Mouse (Mus musculus) forebrain, embryonic 13.5 days (tissue): Measurements from ENCODE around the gene 4933417A18Rik. TPM values are rescaled to one million over a fixed set of nuclear protein-coding genes. Genes with fewer than 3 reads are reported as not detected.
"Not testable (repeated sequence)": the region's sequence is repeated elsewhere in the genome, so short reads cannot be mapped to it uniquely, and the experiment has no call there.

Experiments
- ATAC-seq: fragments of 200-750 bp; cut with Nextera tagmentation; 2 replicates; pipeline ENCODE4 v1.8.0; 2017
- H3K27ac ChIP-seq: fragments of 300-500 bp; sonication (generic); 2 replicates; pipeline ENCODE4 v1.5.1; 2015; ENCODE audit warnings: inconsistent platforms, mild to moderate bottlenecking, moderate library complexity
- H3K27me3 ChIP-seq: fragments of 300-500 bp; sonication (generic); 2 replicates; pipeline ENCODE4 v1.6.1; 2015; ENCODE audit warnings: mild to moderate bottlenecking, inconsistent platforms
- H3K36me3 ChIP-seq: fragments of 300-500 bp; sonication (generic); 2 replicates; pipeline ENCODE4 v1.6.1; 2015; ENCODE audit warnings: mild to moderate bottlenecking, inconsistent platforms; ENCODE audit not compliant: poor library complexity, severe bottlenecking
- H3K4me1 ChIP-seq: fragments of 300-500 bp; sonication (generic); 2 replicates; pipeline ENCODE4 v1.6.1; 2015; ENCODE audit warnings: inconsistent platforms
- H3K4me2 ChIP-seq: fragments of 300-500 bp; sonication (generic); 2 replicates; pipeline ENCODE4 v1.6.1; 2015; ENCODE audit warnings: inconsistent platforms, mild to moderate bottlenecking, moderate library complexity
- H3K4me3 ChIP-seq: fragments of 300-500 bp; sonication (generic); 2 replicates; pipeline ENCODE4 v1.5.1; 2015; ENCODE audit warnings: mild to moderate bottlenecking, inconsistent platforms
- H3K9ac ChIP-seq: fragments of 300-500 bp; sonication (generic); 2 replicates; pipeline ENCODE4 v1.6.1; 2015; ENCODE audit warnings: mild to moderate bottlenecking, inconsistent platforms
- H3K9me3 ChIP-seq: fragments of 300-500 bp; sonication (generic); replicated peaks from 2 replicates; pipeline ENCODE4 v1.6.1; 2016; ENCODE audit warnings: inconsistent platforms
- WGBS: fragments of 180-500 bp; shearing (Covaris S2); methylation state at CpG from one replicate; pipeline ENCODE4 v1.1.7; 2015; 5-methylcytosine and 5-hydroxymethylcytosine counted together
- polyA plus RNA-seq: library from polyadenylated mRNA; unstranded; fragments of >200 nt; fragmentation: Nextera tagmentation; extraction: Ambion mirVana; gene quantifications from 2 replicates; pipeline ENCODE4 v1.2.1, GENCODE M21; 2015

The 4933417A18Rik gene
- polyA plus RNA-seq, result not detected in 2 replicates

DNA sequence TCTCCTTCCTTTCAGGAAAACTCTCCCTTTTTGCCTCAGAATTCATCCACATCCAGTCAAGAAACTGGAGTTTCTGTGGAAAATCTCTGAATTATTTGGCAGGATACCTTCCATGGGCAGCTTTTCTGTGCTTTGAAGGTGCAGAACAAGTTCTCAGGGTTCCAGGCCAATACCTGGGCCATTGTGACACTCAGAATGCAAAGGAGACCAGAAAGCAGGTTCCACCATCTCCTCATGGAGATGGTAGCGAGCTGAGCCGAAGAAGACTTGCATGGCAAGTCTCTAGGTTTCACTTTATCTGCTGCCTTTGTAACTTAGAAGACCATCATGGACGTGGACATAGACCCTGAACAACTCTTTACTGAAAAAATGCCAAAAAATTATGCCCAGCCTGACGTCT lies at the start of gene 4933417A18Rik, which contains the start of gene Fam217a:
Gene 4933417A18Rik, plus strand, starts transcription at position 200 of the 400 bp plus-strand sequence.
Gene Fam217a, minus strand, starts transcription at position 101 of the 400 bp plus-strand sequence.
- Histone ChIP-seq H3K9ac (no peak within 1 kb of the TSS), H3K4me2 (no peak within 1 kb of the TSS), H3K27me3 (no peaks in the 10 kb centered on the region), H3K9me3 (no peaks in the 10 kb centered on the region), H3K36me3 (no peaks in the 10 kb centered on the region), H3K27ac (no peak within 1 kb of the TSS), H3K4me3 (no peak within 1 kb of the TSS), H3K4me1 (no peaks in the 10 kb centered on the region)
- ATAC-seq, result no peak
- WGBS, result 84% methylated on average over 4 of the region's 4 CpGs

DNA sequence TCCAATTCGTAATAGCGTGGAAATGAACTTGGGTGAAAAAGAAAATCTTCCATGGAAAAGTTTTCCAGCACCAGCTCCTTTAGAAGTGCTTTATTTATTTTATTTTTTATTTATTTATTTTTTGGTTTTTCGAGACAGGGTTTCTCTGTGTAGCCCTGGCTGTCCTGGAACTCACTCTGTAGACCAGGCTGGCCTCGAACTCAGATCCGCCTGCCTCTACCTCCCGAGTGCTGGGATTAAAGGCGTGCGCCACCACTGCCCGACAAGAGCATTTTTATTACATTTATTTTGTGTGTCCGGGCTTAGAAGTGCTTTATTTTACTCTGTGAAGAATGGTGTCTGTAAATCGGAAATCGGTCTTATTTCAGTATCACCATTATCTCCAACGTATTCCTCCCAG lies 49.5 kb upstream of the 4933417A18Rik start:
- not testable (repeated sequence) for H3K9me3 ChIP-seq, H3K27me3 ChIP-seq, ATAC-seq, H3K36me3 ChIP-seq
- Histone ChIP-seq H3K4me3 (peak overlapping the region; percentile 85), H3K4me1 (peaks cover 22% of the 10 kb centered on the region), H3K9ac (peak overlapping the region; percentile 94; the same call in 1 of the 2 replicates), H3K27ac (peak overlapping the region; percentile 96), H3K4me2 (peak overlapping the region; percentile 66)
- WGBS, result 20% methylated on average over 13 of the region's 13 CpGs

DNA sequence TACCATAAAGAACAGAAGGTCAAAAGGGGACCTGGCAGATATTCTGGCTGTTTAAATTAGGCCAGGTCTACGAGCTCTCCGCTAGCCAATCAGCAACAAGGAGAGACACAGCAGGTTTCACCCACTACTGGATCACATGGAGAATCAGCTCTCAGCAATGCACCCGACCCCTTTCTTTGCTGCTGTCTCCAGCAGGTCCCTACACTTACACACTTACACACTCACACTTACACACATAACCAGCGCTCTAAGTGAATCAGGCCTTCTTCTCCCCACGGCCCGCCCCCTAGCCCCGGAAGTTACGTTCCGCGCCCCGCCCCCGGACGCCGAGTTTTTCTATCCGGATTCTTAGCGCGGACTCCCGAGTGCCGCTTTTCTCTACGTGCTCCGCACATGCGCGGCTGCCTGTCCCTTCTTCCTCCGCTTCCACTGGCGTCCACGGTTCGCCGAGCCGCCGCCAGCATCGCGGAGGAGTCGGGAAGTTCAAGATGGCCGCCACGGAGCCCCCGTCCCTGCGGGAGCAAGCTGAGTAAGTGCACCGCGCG lies 49.0 kb upstream of the 4933417A18Rik start, which contains the start of gene Prpf4b:
Gene Prpf4b, plus strand, starts transcription at position 137 of the 545 bp plus-strand sequence.
- peak; percentile 87 for ATAC-seq
- Histone ChIP-seq H3K27ac (peak within 1 kb of the TSS; percentile 96), H3K9me3 (no peaks in the 10 kb centered on the region), H3K4me2 (peak within 1 kb of the TSS; percentile 66), H3K27me3 (no peaks in the 10 kb centered on the region), H3K36me3 (no peaks in the 10 kb centered on the region), H3K4me1 (peaks cover 22% of the 10 kb centered on the region), H3K9ac (peak within 1 kb of the TSS; percentile 94), H3K4me3 (peak within 1 kb of the TSS; percentile 85)
- WGBS, result under 1% methylated on average over 39 of the region's 40 CpGs

DNA sequence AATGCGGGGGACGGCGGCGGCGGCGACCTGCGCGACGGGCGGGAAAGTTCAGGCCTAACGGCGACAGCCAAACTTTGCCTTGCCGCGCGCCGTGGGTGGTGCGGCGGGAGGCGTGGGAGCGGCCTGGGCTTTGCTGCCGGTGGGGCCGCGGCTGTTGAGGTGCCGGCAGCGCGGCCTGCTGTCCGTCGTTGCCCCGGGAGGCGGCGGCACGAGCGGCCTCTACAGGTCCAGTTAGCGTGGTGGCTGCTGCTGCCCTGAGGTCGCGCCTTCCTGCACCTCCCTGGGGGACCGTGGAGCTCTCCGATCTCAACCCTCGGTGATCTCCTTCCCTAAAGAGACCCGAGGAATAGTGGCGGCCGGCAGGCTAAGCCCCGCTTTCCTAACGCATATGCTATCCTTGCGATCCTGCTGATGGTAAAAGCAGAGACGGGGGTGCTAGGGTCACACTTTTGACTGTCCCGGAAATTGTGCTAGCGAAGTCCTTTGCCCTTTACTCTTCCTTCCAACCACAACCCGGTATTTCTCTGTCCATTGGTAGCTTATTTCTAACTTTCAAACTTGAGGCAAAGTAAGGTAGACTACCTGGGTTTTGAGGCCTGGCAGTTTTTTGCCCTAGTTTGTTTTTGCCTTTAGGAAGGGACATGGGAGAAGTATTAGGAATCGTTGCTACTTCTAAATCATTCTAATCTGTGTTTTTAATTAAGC lies 48.3 kb upstream of the 4933417A18Rik start:
- no peaks in the 10 kb centered on the region for H3K9me3 ChIP-seq
- peak; percentile 30 for ATAC-seq
- WGBS, result under 1% methylated on average over 45 of the region's 50 CpGs

DNA sequence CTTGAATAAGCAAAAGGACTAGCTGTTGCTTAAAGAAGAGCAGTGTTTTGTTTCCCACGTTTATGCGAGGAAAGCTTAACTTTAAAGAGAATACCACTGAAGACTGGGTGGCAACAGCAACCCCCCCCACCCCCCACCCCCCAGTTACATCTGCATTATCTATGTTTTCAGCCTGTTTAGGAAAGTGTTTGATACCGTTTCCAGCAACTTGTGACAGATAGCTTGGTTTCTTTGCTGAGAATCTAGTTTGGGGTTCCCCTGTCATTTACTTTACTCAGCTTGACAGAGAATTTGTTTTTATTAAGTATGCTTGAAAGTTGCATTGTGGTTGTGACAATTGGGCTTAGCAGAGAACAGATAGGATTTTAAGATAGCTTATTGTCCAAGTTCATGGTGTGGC lies 47.7 kb upstream of the 4933417A18Rik start:
- Histone ChIP-seq H3K27me3 (no peaks in the 10 kb centered on the region), H3K9me3 (no peaks in the 10 kb centered on the region), H3K4me3 (peak overlapping the region; percentile 85), H3K36me3 (0 out of 2 replicates have a peak, but pooled peaks cover 3% of the 10 kb centered on the region), H3K4me2 (peak overlapping the region; percentile 66), H3K9ac (peak overlapping the region; percentile 94), H3K27ac (no peak overlapping the region), H3K4me1 (peaks cover 22% of the 10 kb centered on the region)
- 9% methylated on average over 3 of the region's 3 CpGs for WGBS
- no peak for ATAC-seq

More for the DNA sequence above, 48.3 kb upstream of the 4933417A18Rik start:
- Histone ChIP-seq H3K9ac (peak overlapping the region; percentile 94), H3K4me1 (peaks cover 22% of the 10 kb centered on the region), H3K36me3 (no peaks in the 10 kb centered on the region), H3K27me3 (no peaks in the 10 kb centered on the region), H3K4me2 (peak overlapping the region; percentile 66), H3K4me3 (peak overlapping the region; percentile 85), H3K27ac (peak overlapping the region; percentile 96)

DNA sequence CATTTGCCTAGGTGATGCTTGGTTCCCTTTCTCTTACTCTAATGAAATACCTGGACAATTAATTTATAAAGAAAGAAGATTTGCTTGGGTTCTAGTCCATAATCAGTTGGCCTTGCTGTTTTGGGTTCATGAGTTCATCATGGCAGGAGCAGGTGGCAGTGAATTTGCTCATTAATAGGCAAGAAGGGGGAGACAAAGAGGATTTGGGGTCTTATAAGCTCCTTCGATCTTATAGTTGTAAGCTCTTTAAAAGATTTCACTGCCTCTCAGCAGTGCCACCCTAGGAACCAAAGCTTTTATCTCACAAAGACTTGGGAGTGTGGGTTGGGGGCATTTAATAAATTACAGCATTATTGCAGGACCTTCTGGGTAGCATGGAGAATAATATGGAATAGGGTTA lies 31.3 kb upstream of the 4933417A18Rik start:
- H3K36me3 ChIP-seq, result peaks cover 91% of the 10 kb centered on the region
- H3K9ac ChIP-seq, result no peak overlapping the region
- no peak overlapping the region for H3K4me2 ChIP-seq
- no peaks in the 10 kb centered on the region for H3K27me3 ChIP-seq
- H3K27ac ChIP-seq, result no peak overlapping the region
- no peaks in the 10 kb centered on the region for H3K4me1 ChIP-seq
- WGBS, result 58% methylated on average over 1 of the region's 1 CpGs
- no peak for ATAC-seq
- H3K4me3 ChIP-seq, result no peak overlapping the region
- no peaks in the 10 kb centered on the region for H3K9me3 ChIP-seq

DNA sequence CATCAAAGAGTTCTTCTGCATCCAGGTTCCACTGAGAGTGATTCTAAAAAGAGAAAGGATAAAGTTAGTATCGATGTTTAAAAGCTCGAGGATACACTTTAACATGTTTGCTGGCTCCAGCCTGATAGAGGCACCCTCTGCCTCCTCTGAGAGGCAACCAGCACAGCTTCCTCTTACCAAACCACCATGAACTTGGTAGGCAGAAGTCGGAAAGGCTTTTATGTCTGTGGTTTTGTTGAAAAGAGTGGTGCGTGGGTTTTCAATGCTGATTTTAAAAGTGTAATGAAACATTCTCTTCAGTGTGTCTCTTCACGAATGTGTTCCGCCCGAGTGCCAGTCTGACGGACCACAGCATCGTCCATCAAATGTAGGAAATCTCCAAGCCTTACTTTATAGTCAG lies 9.6 kb upstream of the 4933417A18Rik start:
- H3K9ac ChIP-seq, result no peak overlapping the region
- 0 out of 2 replicates have a peak, but pooled peaks cover 4% of the 10 kb centered on the region for H3K4me1 ChIP-seq
- 87% methylated on average over 9 of the region's 9 CpGs for WGBS
- ATAC-seq, result no peak
- no peaks in the 10 kb centered on the region for H3K27me3 ChIP-seq
- H3K9me3 ChIP-seq, result no peaks in the 10 kb centered on the region
- no peak overlapping the region for H3K4me2 ChIP-seq
- H3K36me3 ChIP-seq, result no peaks in the 10 kb centered on the region
- H3K4me3 ChIP-seq, result no peak overlapping the region
- H3K27ac ChIP-seq, result no peak overlapping the region

DNA sequence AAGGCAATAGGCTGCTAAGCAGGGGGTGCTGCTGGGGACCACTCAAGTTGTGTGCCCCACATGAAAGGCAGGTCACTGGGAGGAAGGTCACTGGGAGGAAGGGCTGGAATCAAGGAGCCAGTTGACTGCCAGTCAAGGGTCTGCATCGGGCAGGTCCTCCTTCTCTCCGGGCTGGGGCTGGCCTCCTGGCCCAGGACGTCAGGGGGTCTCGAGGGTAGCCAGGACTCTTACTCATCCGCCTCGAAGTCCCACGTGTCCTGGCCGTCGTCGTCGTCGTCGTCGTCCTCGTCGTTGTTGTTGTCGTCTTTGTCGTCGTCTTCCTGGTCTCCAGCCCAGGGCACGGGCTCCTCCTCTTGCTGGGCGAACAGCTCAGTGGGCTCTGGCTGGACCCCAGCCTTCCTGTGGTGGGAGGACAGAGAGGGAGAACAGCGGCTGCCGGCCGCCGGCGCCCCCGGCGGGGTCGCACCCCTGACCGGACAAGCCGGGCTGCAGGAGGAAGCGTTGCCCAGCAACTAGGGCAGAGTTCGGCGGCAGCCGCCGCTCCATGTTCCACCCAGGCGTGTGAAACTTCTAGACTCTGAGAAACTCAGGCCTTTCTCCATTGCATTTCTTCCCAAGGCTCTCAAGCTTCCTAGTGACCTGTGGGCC lies 7.6 kb upstream of the 4933417A18Rik start:
- ATAC-seq, result peak; percentile 30; the same call in 1 of the 2 replicates
- no peaks in the 10 kb centered on the region for H3K36me3 ChIP-seq
- no peak overlapping the region for H3K9ac ChIP-seq
- H3K4me2 ChIP-seq, result peak overlapping the region; percentile 48
- 41% methylated on average over 37 of the region's 37 CpGs for WGBS
- H3K27me3 ChIP-seq, result no peaks in the 10 kb centered on the region
- H3K4me3 ChIP-seq, result peak overlapping the region; percentile 16; the same call in 1 of the 2 replicates
- H3K4me1 ChIP-seq, result 0 out of 2 replicates have a peak, but pooled peaks cover 4% of the 10 kb centered on the region
- H3K27ac ChIP-seq, result no peak overlapping the region
- no peaks in the 10 kb centered on the region for H3K9me3 ChIP-seq

DNA sequence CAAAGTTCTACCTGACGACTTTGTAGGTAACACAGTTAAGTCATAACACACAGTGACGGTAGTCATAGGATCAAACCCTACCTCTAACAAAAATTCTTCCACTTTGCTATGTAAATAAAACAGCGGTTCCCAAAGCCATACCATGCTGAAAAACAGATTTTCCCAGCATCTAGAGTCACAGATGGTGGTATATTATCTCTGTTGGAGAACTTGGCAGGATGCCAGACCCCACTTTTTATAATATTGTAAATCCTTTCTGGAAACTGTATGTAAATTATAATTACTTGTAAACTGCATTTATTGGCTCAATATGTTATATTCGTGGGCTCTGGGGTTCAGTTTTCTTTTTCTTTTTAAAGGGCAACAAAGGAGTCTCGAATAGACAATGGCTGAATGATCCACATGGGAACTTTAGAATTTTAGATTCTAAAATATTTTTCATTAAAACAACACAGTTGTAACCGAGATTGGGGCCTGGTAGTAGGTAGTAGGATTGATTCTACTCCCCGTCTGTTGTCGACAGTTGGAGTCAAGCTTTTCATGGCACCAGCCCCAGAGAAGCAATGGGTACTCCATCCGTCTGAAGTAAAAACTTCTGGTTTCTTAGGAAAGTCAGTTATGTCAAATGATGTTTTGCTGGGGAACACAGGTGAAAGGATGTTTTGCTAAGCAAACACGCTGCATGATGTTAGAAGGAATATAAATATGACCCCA lies 10.9 kb downstream of the 4933417A18Rik start:
- Histone ChIP-seq H3K4me1 (no peaks in the 10 kb centered on the region), H3K27me3 (no peaks in the 10 kb centered on the region), H3K4me3 (no peak overlapping the region), H3K4me2 (no peak overlapping the region), H3K36me3 (no peaks in the 10 kb centered on the region), H3K27ac (no peak overlapping the region), H3K9me3 (no peaks in the 10 kb centered on the region), H3K9ac (no peak overlapping the region)
- WGBS, result 73% methylated on average over 10 of the region's 10 CpGs
- ATAC-seq, result peak; percentile 68; the same call in 1 of the 2 replicates

DNA sequence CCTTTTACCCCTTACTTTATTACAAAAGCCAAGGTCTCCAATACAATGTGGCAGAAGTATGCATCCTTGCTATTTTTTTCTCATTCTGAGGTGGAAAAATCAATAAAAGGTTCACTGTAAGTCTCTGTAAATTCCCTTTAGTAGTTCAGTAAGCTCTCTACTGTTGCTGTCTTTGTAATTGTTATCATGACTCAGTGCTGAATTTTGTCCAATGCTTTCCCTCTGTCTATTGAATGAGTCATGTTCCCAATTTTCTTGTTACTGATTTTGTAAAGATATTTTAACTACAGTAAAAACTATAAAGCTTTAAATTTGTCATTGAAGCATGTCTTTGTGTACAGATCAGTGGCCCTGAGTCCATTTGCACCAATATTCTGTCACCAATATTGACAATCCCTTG lies 18.2 kb downstream of the 4933417A18Rik start:
- Histone ChIP-seq H3K27me3 (no peaks in the 10 kb centered on the region), H3K9ac (no peak overlapping the region), H3K4me3 (no peak overlapping the region), H3K4me1 (no peaks in the 10 kb centered on the region), H3K27ac (no peak overlapping the region), H3K36me3 (no peaks in the 10 kb centered on the region), H3K4me2 (no peak overlapping the region), H3K9me3 (no peaks in the 10 kb centered on the region)
- no peak for ATAC-seq

DNA sequence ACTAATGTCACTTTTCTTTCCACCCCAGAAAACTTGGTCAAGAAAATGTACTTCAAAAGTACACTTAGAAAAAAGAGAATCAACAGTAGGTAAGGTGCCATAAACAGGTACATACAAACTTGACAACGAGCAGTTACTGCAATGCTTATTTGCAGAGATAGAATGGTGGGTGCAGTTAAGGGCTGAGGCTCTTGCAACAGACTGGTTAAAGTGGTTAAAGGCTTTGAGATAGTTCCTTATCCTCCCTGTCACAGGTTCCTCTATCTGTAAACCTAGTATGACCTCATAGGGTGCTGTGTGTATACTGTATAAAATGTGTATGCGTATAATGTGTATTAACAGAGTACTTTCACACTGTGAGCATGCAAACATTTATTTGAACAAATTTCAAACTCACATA lies 27.2 kb downstream of the 4933417A18Rik start:
- not testable (repeated sequence) for H3K4me2 ChIP-seq, H3K36me3 ChIP-seq, H3K27ac ChIP-seq, ATAC-seq, H3K4me1 ChIP-seq, H3K4me3 ChIP-seq, H3K9me3 ChIP-seq, H3K9ac ChIP-seq, H3K27me3 ChIP-seq
- 92% methylated on average over 2 of the region's 2 CpGs for WGBS
